Mouse (Mus musculus): Measurements from ENCODE around the gene Nck2.

DNA sequence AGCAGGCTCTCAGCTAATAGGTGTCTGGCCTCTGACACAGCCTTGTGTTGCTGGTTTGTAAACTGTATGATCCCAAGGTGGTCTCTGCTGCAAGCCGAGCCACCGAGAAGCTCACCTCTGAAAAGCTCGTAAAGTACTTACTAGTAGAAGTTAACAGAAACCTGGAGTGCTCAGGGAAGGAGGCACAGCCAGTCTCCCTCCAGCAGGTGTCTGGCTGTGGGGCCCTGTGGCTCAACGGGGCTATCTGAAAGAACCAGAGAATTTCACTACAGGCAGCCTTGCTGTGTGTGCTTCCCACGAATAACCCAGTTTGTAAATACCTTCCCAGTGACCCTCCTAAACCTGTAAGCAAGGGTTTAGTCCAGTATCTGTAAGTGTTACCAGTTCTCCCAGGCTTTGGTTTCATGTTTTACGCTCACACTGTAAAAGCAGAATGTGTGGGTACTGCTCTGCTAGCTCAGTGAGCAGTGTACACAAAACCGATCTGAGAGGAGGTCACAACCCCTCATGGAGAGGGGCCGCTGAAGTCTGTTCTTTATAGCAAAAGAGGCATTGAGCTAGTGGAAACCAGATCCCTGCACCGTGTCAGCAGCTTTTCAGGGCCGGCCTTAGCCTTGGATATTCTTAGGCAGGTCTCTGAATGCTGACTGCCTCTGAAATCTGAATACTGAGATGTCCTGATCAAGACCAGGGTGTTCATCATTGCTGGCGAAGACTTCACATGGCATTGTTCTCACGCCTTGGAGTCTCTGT, 111.0 kb downstream of the Nck2 start:
- TF ChIP-seq EP300 (IDR thresholded peaks at IDR 0.05; ENCODE audit: insufficient read depth, low read depth, low read length) (no peak), CTCF (IDR thresholded peaks at IDR 0.05) (no peak), POLR2A (IDR thresholded peaks at IDR 0.05; ENCODE audit: insufficient read depth, low read depth, low read length) (no peak)

All from heart, adult 2 months (tissue).